Mouse (Mus musculus) heart, postnatal 0 days (tissue): Measurements from ENCODE around the gene Slc25a39.

Experiments
- CTCF ChIP-seq: IDR thresholded peaks from 2 replicates; pipeline ENCODE4 v1.5.1; 2016; ENCODE audit warnings: antibody characterized with exemption, control low read depth, low read depth
- EP300 ChIP-seq: IDR thresholded peaks from 2 replicates; pipeline ENCODE4 v1.6.1; 2016; ENCODE audit warnings: antibody characterized with exemption, low read depth

DNA sequence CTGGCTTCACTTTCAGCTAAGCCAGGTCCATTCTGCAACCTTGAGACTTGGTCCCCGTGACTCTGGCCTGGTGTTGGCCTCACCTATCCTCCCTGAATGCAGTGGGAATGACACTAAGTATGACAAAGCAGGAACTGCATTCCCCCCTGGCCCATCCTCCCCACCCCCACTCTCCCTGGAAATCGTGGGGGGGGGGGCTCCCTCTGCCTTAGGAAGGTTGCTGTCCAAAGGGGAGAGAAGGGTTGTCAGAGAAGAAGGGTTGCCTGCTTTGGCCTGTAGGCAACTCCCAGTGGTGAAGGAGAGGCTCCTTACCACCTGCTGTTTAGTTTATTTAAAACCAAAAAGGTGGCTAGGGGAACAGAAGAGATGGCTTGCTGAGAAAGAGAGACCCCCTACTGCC lies 34.1 kb downstream of the Slc25a39 start:
- no peak for TF ChIP-seq CTCF
- TF ChIP-seq EP300 = no peak
